Mouse (Mus musculus) lung, postnatal 0 days (tissue): ENCODE results near the gene Bcr. TPM values are rescaled to one million over a fixed set of nuclear protein-coding genes. Genes with fewer than 3 reads are reported as not detected.

Experiments
- ATAC-seq: fragments of 200-750 bp; cut with Nextera tagmentation; 2 replicates; pipeline ENCODE4 v1.8.0; 2017; ENCODE audit warnings: moderate library complexity
- DNase-seq: peaks from one replicate; pipeline ENCODE4 v3.0.0-alpha.2; 2016; ENCODE audit warnings: low spot score
- H3K27ac ChIP-seq: fragments of 300-500 bp; sonication (generic); 2 replicates; pipeline ENCODE4 v1.5.1; 2014; ENCODE audit warnings: antibody characterized with exemption, mild to moderate bottlenecking, low read length, mixed read lengths
- H3K27me3 ChIP-seq: fragments of 300-500 bp; sonication (generic); replicated peaks from 2 replicates; pipeline ENCODE4 v1.6.1; 2014; ENCODE audit warnings: low read length, mixed read lengths; ENCODE audit not compliant: insufficient read depth
- H3K36me3 ChIP-seq: fragments of 300-500 bp; sonication (generic); 2 replicates; pipeline ENCODE4 v1.6.1; 2014; ENCODE audit warnings: low read length, mixed read lengths; ENCODE audit not compliant: insufficient read depth
- H3K4me1 ChIP-seq: fragments of 300-500 bp; sonication (generic); 2 replicates; pipeline ENCODE4 v1.6.1; 2014; ENCODE audit warnings: antibody characterized with exemption, low read depth, low read length, mixed read lengths; ENCODE audit not compliant: insufficient read depth
- H3K4me2 ChIP-seq: fragments of 300-500 bp; sonication (generic); replicated peaks from 2 replicates; pipeline ENCODE4 v1.6.1; 2014; ENCODE audit warnings: low read depth, mild to moderate bottlenecking, low read length, moderate library complexity, mixed read lengths
- H3K4me3 ChIP-seq: fragments of 300-500 bp; sonication (generic); 2 replicates; pipeline ENCODE4 v1.5.1; 2014; ENCODE audit warnings: low read depth, low read length
- H3K9ac ChIP-seq: fragments of 300-500 bp; sonication (generic); replicated peaks from 2 replicates; pipeline ENCODE4 v1.6.1; 2014; ENCODE audit warnings: low read depth, mild to moderate bottlenecking
- H3K9me3 ChIP-seq: fragments of 300-500 bp; sonication (generic); 2 replicates; pipeline ENCODE4 v1.6.1; 2016; ENCODE audit warnings: low read length, mixed read lengths
- CTCF ChIP-seq: IDR thresholded peaks from 2 replicates; pipeline ENCODE4 v1.5.1; 2016; ENCODE audit warnings: antibody characterized with exemption, mild to moderate bottlenecking
- EP300 ChIP-seq: IDR thresholded peaks from 2 replicates; pipeline ENCODE4 v1.6.1; 2016; ENCODE audit warnings: antibody characterized with exemption, mild to moderate bottlenecking, control low read depth
- WGBS: fragments of 180-500 bp; shearing (Covaris S2); extraction: QIAGEN DNeasy Blood & Tissue Kit; methylation state at CpG from one replicate; pipeline ENCODE4 v1.1.7; 2014; 5-methylcytosine and 5-hydroxymethylcytosine counted together
- polyA plus RNA-seq: library from polyadenylated mRNA; unstranded; fragments of >200 nt; fragmentation: Nextera tagmentation; extraction: Ambion mirVana; gene quantifications from 2 replicates; pipeline ENCODE4 v1.2.1, GENCODE M21; 2015

Bcr gene
- polyA plus RNA-seq, 1 experiment from 2014 or later = 20.2 TPM

DNA sequence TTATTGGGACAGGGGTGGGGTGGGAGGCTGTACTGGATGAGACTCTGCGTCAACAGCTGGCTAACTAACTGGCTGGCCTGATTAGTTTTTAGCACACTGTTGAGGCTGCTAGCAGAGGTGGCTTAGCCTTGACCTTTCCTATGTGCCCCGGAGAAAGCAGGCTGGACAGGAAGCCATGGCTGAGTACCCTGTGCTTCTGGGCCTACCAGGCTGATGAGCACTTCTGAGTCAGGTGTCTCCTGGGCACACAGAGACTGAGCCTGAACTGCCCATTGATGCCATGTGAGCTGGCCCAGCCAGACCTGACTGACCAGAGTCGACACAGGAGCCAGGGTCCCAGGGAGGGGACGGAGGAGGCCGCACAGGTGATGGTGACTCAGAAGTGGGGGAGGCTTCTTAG lies 90.0 kb downstream of the Bcr start:
- Histone ChIP-seq H3K27ac (no peak overlapping the region), H3K4me1 (no peaks in the 10 kb centered on the region), H3K27me3 (no peaks in the 10 kb centered on the region), H3K4me2 (no peak overlapping the region), H3K4me3 (no peak overlapping the region), H3K9me3 (no peaks in the 10 kb centered on the region), H3K9ac (no peak overlapping the region), H3K36me3 (peaks cover 13% of the 10 kb centered on the region; the same call in 1 of the 2 replicates)
- TF ChIP-seq CTCF (no peak), EP300 (no peak)
- ATAC-seq (no peak), DNase-seq (no peak)
- WGBS = 85% methylated on average over 5 of the region's 5 CpGs

DNA sequence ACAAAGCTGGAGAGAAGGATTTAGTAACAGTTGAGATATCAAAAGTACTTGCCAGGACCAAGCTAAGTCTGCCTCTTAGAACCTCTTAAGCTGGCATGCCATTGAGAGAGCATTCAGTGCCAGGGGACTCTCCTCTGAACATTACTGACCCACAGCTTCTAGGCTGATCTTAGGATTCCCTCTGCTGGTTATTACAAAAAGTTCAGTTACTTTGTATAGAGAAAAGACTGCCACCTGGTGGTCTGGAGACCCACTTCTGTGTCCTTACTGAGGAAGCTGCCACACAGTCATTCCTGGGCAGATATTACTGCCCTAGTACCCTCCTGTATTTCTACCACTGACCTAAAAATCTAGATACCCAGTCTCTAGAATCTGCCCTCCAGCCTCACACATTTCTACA lies 90.9 kb downstream of the Bcr start:
- Histone ChIP-seq H3K4me3 (no peak overlapping the region), H3K36me3 (peaks cover 9% of the 10 kb centered on the region; the same call in 1 of the 2 replicates), H3K27me3 (no peaks in the 10 kb centered on the region), H3K4me2 (no peak overlapping the region), H3K4me1 (no peaks in the 10 kb centered on the region), H3K9ac (no peak overlapping the region), H3K9me3 (no peaks in the 10 kb centered on the region), H3K27ac (no peak overlapping the region)
- ATAC-seq = peak; percentile 93
- peak; percentile 98 for DNase-seq
- TF ChIP-seq CTCF (peak; percentile 97), EP300 (peak; percentile 85)

DNA sequence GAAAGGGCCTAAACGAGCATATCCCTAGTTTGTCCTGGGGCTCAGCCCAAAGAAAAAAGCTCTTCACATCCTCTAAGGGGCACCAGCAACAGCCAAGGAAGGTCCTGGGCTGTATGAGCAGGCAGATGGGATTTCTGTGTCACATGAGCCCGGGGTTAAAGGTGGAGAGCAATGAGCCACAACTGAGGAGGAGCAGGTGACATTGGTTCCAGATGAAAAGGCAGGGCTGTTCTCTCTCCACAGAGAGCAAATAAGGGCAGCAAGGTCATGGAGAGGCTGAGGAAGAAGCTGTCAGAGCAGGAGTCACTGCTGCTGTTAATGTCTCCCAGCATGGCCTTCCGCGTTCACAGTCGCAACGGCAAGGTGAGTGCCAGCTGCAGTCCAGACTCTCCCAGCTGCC lies 96.4 kb downstream of the Bcr start:
- 85% methylated on average over 6 of the region's 6 CpGs for WGBS
- H3K9me3 ChIP-seq = no peaks in the 10 kb centered on the region
- no peak overlapping the region for H3K4me3 ChIP-seq
- no peak for TF ChIP-seq CTCF
- H3K27ac ChIP-seq = no peak overlapping the region
- ATAC-seq (no peak), DNase-seq (no peak)
- no peaks in the 10 kb centered on the region for H3K27me3 ChIP-seq
- H3K4me1 ChIP-seq = no peaks in the 10 kb centered on the region
- H3K36me3 ChIP-seq = peaks cover 38% of the 10 kb centered on the region
- H3K9ac ChIP-seq = no peak overlapping the region
- no peak overlapping the region for H3K4me2 ChIP-seq

DNA sequence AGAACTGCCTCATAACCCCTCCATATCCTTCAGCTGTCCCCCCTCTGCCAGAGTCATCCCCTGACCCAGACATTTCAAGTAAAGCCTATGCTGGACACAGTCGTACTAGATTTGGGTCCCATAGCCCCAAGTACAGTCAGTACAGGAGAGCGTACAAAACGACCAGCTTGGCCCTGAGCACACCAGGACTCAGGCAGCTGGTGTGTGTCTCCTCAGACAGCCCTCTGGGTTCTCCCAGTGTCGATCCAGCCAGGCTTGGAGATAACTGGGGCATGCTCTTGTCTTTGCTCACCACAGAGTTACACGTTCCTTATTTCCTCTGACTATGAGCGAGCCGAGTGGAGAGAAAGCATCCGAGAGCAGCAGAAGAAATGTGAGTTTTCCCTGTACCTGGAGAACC lies 97.3 kb downstream of the Bcr start:
- H3K27ac ChIP-seq = no peak overlapping the region
- ATAC-seq = no peak
- H3K4me2 ChIP-seq = no peak overlapping the region
- DNase-seq = no peak
- no peaks in the 10 kb centered on the region for H3K9me3 ChIP-seq
- no peak overlapping the region for H3K4me3 ChIP-seq
- no peak overlapping the region for H3K9ac ChIP-seq
- 82% methylated on average over 8 of the region's 8 CpGs for WGBS
- no peaks in the 10 kb centered on the region for H3K27me3 ChIP-seq
- H3K36me3 ChIP-seq = peaks cover 42% of the 10 kb centered on the region
- no peaks in the 10 kb centered on the region for H3K4me1 ChIP-seq
- TF ChIP-seq CTCF (no peak), EP300 (no peak)

DNA sequence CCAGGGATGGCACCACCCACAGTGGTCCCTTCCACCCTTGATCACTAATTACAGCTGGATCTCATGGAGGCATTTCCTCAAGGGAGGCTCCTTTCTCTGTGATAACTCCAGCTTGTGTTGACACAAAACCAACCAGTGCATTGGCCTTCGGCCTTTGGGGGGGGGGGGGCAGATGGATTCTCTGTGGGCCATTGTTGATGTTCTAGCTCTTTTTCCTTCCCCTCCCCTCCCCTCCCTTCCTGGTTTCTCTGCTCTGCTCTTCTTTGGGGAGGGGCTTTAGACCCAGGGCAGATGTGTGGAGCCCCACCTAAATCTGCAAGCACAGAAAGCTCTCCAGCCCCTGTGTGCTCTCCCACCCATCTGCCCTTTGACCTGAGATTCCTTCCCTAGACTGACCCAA lies 98.0 kb downstream of the Bcr start:
- Histone ChIP-seq H3K9me3 (no peaks in the 10 kb centered on the region), H3K36me3 (peaks cover 42% of the 10 kb centered on the region), H3K9ac (no peak overlapping the region), H3K27ac (no peak overlapping the region), H3K4me3 (no peak overlapping the region), H3K4me2 (no peak overlapping the region), H3K27me3 (no peaks in the 10 kb centered on the region), H3K4me1 (no peaks in the 10 kb centered on the region)
- no peak for ATAC-seq
- WGBS = 38% methylated on average over 1 of the region's 1 CpGs
- no peak for TF ChIP-seq CTCF
- TF ChIP-seq EP300 = no peak
- DNase-seq = no peak

DNA sequence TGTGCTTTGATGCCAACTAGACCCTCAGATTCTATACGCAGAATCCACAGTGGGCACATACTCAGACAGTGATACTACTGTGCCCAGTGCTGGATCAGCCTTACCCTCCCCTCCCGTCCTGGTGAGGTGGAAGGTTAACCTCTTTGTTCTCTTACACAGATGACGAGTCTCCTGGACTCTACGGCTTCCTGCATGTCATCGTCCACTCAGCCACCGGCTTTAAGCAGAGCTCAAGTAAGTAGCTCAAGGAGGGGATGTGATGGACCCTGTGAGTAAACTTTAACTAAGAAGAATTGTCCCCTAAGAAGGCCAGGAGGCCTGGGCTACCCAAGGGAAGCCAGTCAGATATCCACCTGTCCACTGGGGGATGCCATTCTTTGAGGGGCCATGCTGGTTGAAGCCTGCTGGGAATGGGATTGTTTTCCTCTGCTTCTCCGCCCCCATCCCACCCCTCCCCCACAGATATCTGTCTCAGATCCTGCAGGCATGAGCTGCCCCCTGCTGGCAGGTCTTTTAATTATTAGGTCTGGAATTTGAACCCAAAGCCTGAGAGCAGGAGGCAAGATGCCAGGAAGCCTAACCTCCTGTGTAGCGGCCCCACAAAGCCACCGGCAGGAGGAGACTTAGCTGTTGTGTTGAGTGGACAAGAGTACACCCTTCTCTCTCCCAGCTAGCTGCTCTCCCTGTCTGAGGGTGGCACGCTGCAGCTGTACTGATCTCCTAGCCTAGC lies 99.9 kb downstream of the Bcr start:
- WGBS = 67% methylated on average over 10 of the region's 10 CpGs
- TF ChIP-seq CTCF = peak; percentile 33
- no peak for TF ChIP-seq EP300

More for the DNA sequence above, 99.9 kb downstream of the Bcr start:
- H3K9me3 ChIP-seq = no peaks in the 10 kb centered on the region
- H3K36me3 ChIP-seq = peaks cover 36% of the 10 kb centered on the region
- no peak overlapping the region for H3K4me2 ChIP-seq
- no peak overlapping the region for H3K27ac ChIP-seq
- DNase-seq (no peak), ATAC-seq (no peak)
- no peak overlapping the region for H3K4me3 ChIP-seq
- H3K4me1 ChIP-seq = no peaks in the 10 kb centered on the region
- no peaks in the 10 kb centered on the region for H3K27me3 ChIP-seq
- H3K9ac ChIP-seq = no peak overlapping the region
